Mouse (Mus musculus) spleen, adult 2 months (tissue): Measurements from ENCODE around the gene Cacna1c.

Source experiments
- CTCF ChIP-seq: fragments of 200-500 bp; IDR thresholded peaks from 2 replicates; pipeline ENCODE4 v1.5.1; 2011; ENCODE audit warnings: mild to moderate bottlenecking, inconsistent platforms; ENCODE audit not compliant: insufficient read depth, insufficient read length, insufficient replicate concordance; ENCODE audit errors: extremely low read depth
- POLR2A ChIP-seq: fragments of 200-500 bp; IDR thresholded peaks from 2 replicates; pipeline ENCODE4 v1.6.1; 2011; ENCODE audit warnings: low read depth, low read length, inconsistent platforms

DNA sequence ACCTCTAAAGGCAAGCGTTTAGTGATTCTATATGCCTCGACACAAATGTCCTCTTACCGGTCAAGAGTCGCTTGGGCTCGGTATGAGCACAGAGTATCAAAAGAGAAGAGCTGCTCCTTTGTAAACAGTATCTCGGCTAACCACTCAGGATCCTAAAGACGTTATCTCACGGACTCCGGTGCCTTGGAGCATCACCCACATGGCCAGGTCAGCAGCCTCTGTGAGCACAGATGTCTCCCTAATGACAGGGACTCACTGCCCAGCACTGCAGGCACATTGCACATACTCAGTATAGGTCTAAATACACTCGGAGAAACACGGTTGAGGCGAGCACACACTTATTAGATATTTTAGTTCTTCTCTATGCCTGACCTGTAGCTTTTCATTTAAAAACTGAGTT lies 271.8 kb downstream of the Cacna1c start:
- TF ChIP-seq CTCF (no peak), POLR2A (no peak)
